Mouse (Mus musculus) brain, embryonic 14.5 days (tissue): ENCODE results near the gene Arrdc2.

Experiments
- CTCF ChIP-seq: fragments of 200-500 bp; IDR thresholded peaks from 2 replicates; pipeline ENCODE4 v1.5.1; 2012; ENCODE audit warnings: inconsistent platforms, mild to moderate bottlenecking, moderate library complexity, borderline replicate concordance; ENCODE audit not compliant: insufficient read depth, insufficient read length; ENCODE audit errors: extremely low read depth
- POLR2A ChIP-seq: fragments of 200-500 bp; IDR thresholded peaks from 2 replicates; pipeline ENCODE4 v1.6.1; 2012; ENCODE audit warnings: mild to moderate bottlenecking, inconsistent platforms, borderline replicate concordance; ENCODE audit not compliant: poor library complexity, insufficient read depth, insufficient read length, severe bottlenecking; ENCODE audit errors: extremely low read depth

- TF ChIP-seq POLR2A = no peak
- no peak for TF ChIP-seq CTCF
Observed at GRCm38 (mm10) chr8:70874441-70874840, 34.9 kb upstream of the Arrdc2 start.
